Mouse (Mus musculus): ENCODE measurements around the gene Crybb1. TPM values are rescaled to one million over a fixed set of nuclear protein-coding genes. Genes with fewer than 3 reads are reported as not detected.

Gene Crybb1
- polyA plus RNA-seq (2015; fragmentation: Nextera tagmentation; extraction: Ambion mirVana): 0.25 and 0.40 TPM in 2 replicates

- Histone ChIP-seq H3K36me3 (replicated peaks) (no peaks in the 10 kb centered on the region), H3K9me3 (replicated peaks) (no peaks in the 10 kb centered on the region), H3K4me2 (no peak within 1 kb of the TSS), H3K4me3 (replicated peaks) (no peak within 1 kb of the TSS), H3K4me1 (replicated peaks) (peaks cover 36% of the 10 kb centered on the region), H3K27ac (replicated peaks) (no peak within 1 kb of the TSS), H3K9ac (no peak within 1 kb of the TSS), H3K27me3 (no peaks in the 10 kb centered on the region)
- ATAC-seq (ENCODE audit: insufficient read depth): no peak
- 63% methylated on average over 3 of the region's 3 CpGs for WGBS (ENCODE audit: insufficient replicate concordance)
Observed at GRCm38 (mm10) chr5:112255426-112255825, at the start of gene Crybb1. TSS of gene Crybb1 (plus strand) at chr5:112255815.

- Histone ChIP-seq H3K4me2 (no peak overlapping the region), H3K27ac (replicated peaks) (no peak overlapping the region), H3K4me3 (replicated peaks) (no peak overlapping the region), H3K36me3 (replicated peaks) (no peaks in the 10 kb centered on the region), H3K9me3 (replicated peaks) (no peaks in the 10 kb centered on the region), H3K4me1 (replicated peaks) (no peaks in the 10 kb centered on the region), H3K27me3 (0 out of 2 replicates have a peak, but pooled peaks cover 5% of the 10 kb centered on the region), H3K9ac (no peak overlapping the region)
- ATAC-seq (ENCODE audit: insufficient read depth): no peak
- WGBS (ENCODE audit: insufficient replicate concordance): 28% methylated on average over 16 of the region's 16 CpGs
Observed at GRCm38 (mm10) chr5:112206543-112207255, 48.9 kb upstream of the Crybb1 start.

- no peaks in the 10 kb centered on the region for H3K9me3 ChIP-seq (replicated peaks)
- H3K4me3 ChIP-seq (replicated peaks): no peak overlapping the region
- no peaks in the 10 kb centered on the region for H3K4me1 ChIP-seq (replicated peaks)
- 0 out of 2 replicates have a peak, but pooled peaks cover 5% of the 10 kb centered on the region for H3K27me3 ChIP-seq
- H3K4me2 ChIP-seq: no peak overlapping the region
- H3K27ac ChIP-seq (replicated peaks): no peak overlapping the region
- H3K36me3 ChIP-seq (replicated peaks): no peaks in the 10 kb centered on the region
- WGBS (ENCODE audit: insufficient replicate concordance): 44% methylated on average over 4 of the region's 4 CpGs
- H3K9ac ChIP-seq: no peak overlapping the region
- no peak for ATAC-seq (ENCODE audit: insufficient read depth)
Observed at GRCm38 (mm10) chr5:112208321-112208720, 47.3 kb upstream of the Crybb1 start.

GRCm38 (mm10) chr5:112210104-112210503, 45.5 kb upstream of the Crybb1 start:
- H3K4me2 ChIP-seq: no peak overlapping the region
- no peak for ATAC-seq (ENCODE audit: insufficient read depth)
- 0 out of 2 replicates have a peak, but pooled peaks cover 5% of the 10 kb centered on the region for H3K27me3 ChIP-seq
- H3K36me3 ChIP-seq (replicated peaks): no peaks in the 10 kb centered on the region
- H3K9ac ChIP-seq: no peak overlapping the region
- peaks cover 7% of the 10 kb centered on the region; the same call in 1 of the 2 replicates for H3K4me1 ChIP-seq (replicated peaks)
- WGBS (ENCODE audit: insufficient replicate concordance): 27% methylated on average over 8 of the region's 8 CpGs
- H3K9me3 ChIP-seq (replicated peaks): no peaks in the 10 kb centered on the region
- no peak overlapping the region for H3K4me3 ChIP-seq (replicated peaks)
- H3K27ac ChIP-seq (replicated peaks): no peak overlapping the region

- Histone ChIP-seq H3K27ac (replicated peaks) (no peak overlapping the region), H3K4me3 (replicated peaks) (no peak overlapping the region), H3K9me3 (replicated peaks) (no peaks in the 10 kb centered on the region), H3K4me2 (no peak overlapping the region), H3K4me1 (replicated peaks) (peaks cover 7% of the 10 kb centered on the region; the same call in 1 of the 2 replicates), H3K36me3 (replicated peaks) (no peaks in the 10 kb centered on the region), H3K27me3 (0 out of 2 replicates have a peak, but pooled peaks cover 3% of the 10 kb centered on the region), H3K9ac (no peak overlapping the region)
- ATAC-seq (ENCODE audit: insufficient read depth): no peak
- 64% methylated on average over 7 of the region's 7 CpGs for WGBS (ENCODE audit: insufficient replicate concordance)
Observed at GRCm38 (mm10) chr5:112211911-112212310, 43.7 kb upstream of the Crybb1 start.

GRCm38 (mm10) chr5:112212711-112213264, 42.8 kb upstream of the Crybb1 start:
- no peak overlapping the region for H3K4me2 ChIP-seq
- no peak for ATAC-seq (ENCODE audit: insufficient read depth)
- H3K36me3 ChIP-seq (replicated peaks): no peaks in the 10 kb centered on the region
- no peak overlapping the region for H3K4me3 ChIP-seq (replicated peaks)
- H3K9me3 ChIP-seq (replicated peaks): no peaks in the 10 kb centered on the region
- no peak overlapping the region for H3K27ac ChIP-seq (replicated peaks)
- no peak overlapping the region for H3K9ac ChIP-seq
- no peaks in the 10 kb centered on the region; the same call in 1 of the 2 replicates for H3K27me3 ChIP-seq
- 57% methylated on average over 6 of the region's 6 CpGs for WGBS (ENCODE audit: insufficient replicate concordance)
- H3K4me1 ChIP-seq (replicated peaks): peaks cover 7% of the 10 kb centered on the region; the same call in 1 of the 2 replicates

GRCm38 (mm10) chr5:112213331-112214240, 42.0 kb upstream of the Crybb1 start:
- H3K9ac ChIP-seq: no peak overlapping the region
- H3K27ac ChIP-seq (replicated peaks): no peak overlapping the region
- no peak overlapping the region for H3K4me3 ChIP-seq (replicated peaks)
- no peak for ATAC-seq (ENCODE audit: insufficient read depth)
- peaks cover 7% of the 10 kb centered on the region; the same call in 1 of the 2 replicates for H3K4me1 ChIP-seq (replicated peaks)
- H3K4me2 ChIP-seq: no peak overlapping the region
- no peaks in the 10 kb centered on the region for H3K9me3 ChIP-seq (replicated peaks)
- H3K27me3 ChIP-seq: no peaks in the 10 kb centered on the region; the same call in 1 of the 2 replicates
- 49% methylated on average over 19 of the region's 19 CpGs for WGBS (ENCODE audit: insufficient replicate concordance)
- no peaks in the 10 kb centered on the region for H3K36me3 ChIP-seq (replicated peaks)

GRCm38 (mm10) chr5:112214419-112214818, 41.2 kb upstream of the Crybb1 start:
- H3K9me3 ChIP-seq (replicated peaks): no peaks in the 10 kb centered on the region
- no peaks in the 10 kb centered on the region for H3K36me3 ChIP-seq (replicated peaks)
- H3K4me1 ChIP-seq (replicated peaks): peaks cover 7% of the 10 kb centered on the region; the same call in 1 of the 2 replicates
- no peak overlapping the region for H3K9ac ChIP-seq
- H3K4me2 ChIP-seq: peak overlapping the region; percentile 8; the same call in 1 of the 2 replicates
- H3K4me3 ChIP-seq (replicated peaks): no peak overlapping the region
- 2% methylated on average over 10 of the region's 10 CpGs for WGBS (ENCODE audit: insufficient replicate concordance)
- no peak for ATAC-seq (ENCODE audit: insufficient read depth)
- no peaks in the 10 kb centered on the region; the same call in 1 of the 2 replicates for H3K27me3 ChIP-seq
- H3K27ac ChIP-seq (replicated peaks): no peak overlapping the region

GRCm38 (mm10) chr5:112215291-112215751, 40.3 kb upstream of the Crybb1 start:
- H3K27me3 ChIP-seq: no peaks in the 10 kb centered on the region; the same call in 1 of the 2 replicates
- no peaks in the 10 kb centered on the region for H3K36me3 ChIP-seq (replicated peaks)
- 0 out of 2 replicates have a peak overlapping the region, but pooled peaks have one; percentile 38 for H3K27ac ChIP-seq (replicated peaks)
- no peak overlapping the region for H3K4me2 ChIP-seq
- no peak for ATAC-seq (ENCODE audit: insufficient read depth)
- 39% methylated on average over 12 of the region's 12 CpGs for WGBS (ENCODE audit: insufficient replicate concordance)
- no peak overlapping the region for H3K4me3 ChIP-seq (replicated peaks)
- no peaks in the 10 kb centered on the region for H3K9me3 ChIP-seq (replicated peaks)
- peaks cover 7% of the 10 kb centered on the region; the same call in 1 of the 2 replicates for H3K4me1 ChIP-seq (replicated peaks)
- H3K9ac ChIP-seq: no peak overlapping the region

GRCm38 (mm10) chr5:112215801-112216251, 39.8 kb upstream of the Crybb1 start:
- H3K9ac ChIP-seq: no peak overlapping the region
- peaks cover 7% of the 10 kb centered on the region; the same call in 1 of the 2 replicates for H3K4me1 ChIP-seq (replicated peaks)
- no peaks in the 10 kb centered on the region; the same call in 1 of the 2 replicates for H3K27me3 ChIP-seq
- H3K4me2 ChIP-seq: no peak overlapping the region
- no peaks in the 10 kb centered on the region for H3K36me3 ChIP-seq (replicated peaks)
- no peaks in the 10 kb centered on the region for H3K9me3 ChIP-seq (replicated peaks)
- ATAC-seq (ENCODE audit: insufficient read depth): no peak
- no peak overlapping the region for H3K4me3 ChIP-seq (replicated peaks)
- WGBS (ENCODE audit: insufficient replicate concordance): 46% methylated on average over 9 of the region's 9 CpGs
- 0 out of 2 replicates have a peak overlapping the region, but pooled peaks have one; percentile 38 for H3K27ac ChIP-seq (replicated peaks)

All from liver, embryonic 15.5 days (tissue).